Mouse (Mus musculus): Measurements from ENCODE around the gene Gstm4. TPM values are rescaled to one million over a fixed set of nuclear protein-coding genes. Genes with fewer than 3 reads are reported as not detected.
"Not testable (repeated sequence)": the region's sequence is repeated elsewhere in the genome, so short reads cannot be mapped to it uniquely, and the experiment has no call there.

The Gstm4 gene
- total RNA-seq, 2 experiments from 2014 or later, result 11.3 to 13.5 TPM

GRCm38 (mm10) chr3:108019226-108019625 is 25.5 kb downstream of the Gstm4 start:
- intact Hi-C loops (cut with DNase I), result loop anchor here (2.0 to 5.0 kb wide), 2 partner anchors 43 to 66 kb away; no protein-coding TSS in a partner anchor
- DNase-seq, result not testable (repeated sequence)

- DNase-seq, result no peak
- intact Hi-C loops (cut with DNase I), result loop anchor here (2.0 to 5.0 kb wide), 2 partner anchors 44 to 66 kb away; no protein-coding TSS in a partner anchor
These were observed 26.4 kb downstream of the Gstm4 start for GRCm38 (mm10) chr3:108018190-108018820.

GRCm38 (mm10) chr3:108017473-108018189 is 27.1 kb downstream of the Gstm4 start, which contains the start of gene Gstm1:
TSS of gene Gstm1 (minus strand) at chr3:108017973.
- DNase-seq, result peak; percentile 89 to 96
- intact Hi-C loops (cut with DNase I), result loop anchor here (2.0 to 5.0 kb wide), 2 partner anchors 45 to 65 kb away; no protein-coding TSS in a partner anchor

- intact Hi-C loops (cut with DNase I), result loop anchor here (5.0 kb wide), 1 partner anchor 46 kb away; no protein-coding TSS in a partner anchor
- not testable (repeated sequence) for DNase-seq
These were observed 28.2 kb downstream of the Gstm4 start for GRCm38 (mm10) chr3:108016468-108016867.

- intact Hi-C loops (cut with DNase I), result loop anchor here (5.0 kb wide), 1 partner anchor 47 kb away; no protein-coding TSS in a partner anchor
- DNase-seq, result no peak
These were observed 29.7 kb downstream of the Gstm4 start for GRCm38 (mm10) chr3:108014974-108015346.

GRCm38 (mm10) chr3:108014098-108014973 is 30.4 kb downstream of the Gstm4 start:
- intact Hi-C loops (cut with DNase I), result no loop called here

GRCm38 (mm10) chr3:108013331-108013871 is 31.3 kb downstream of the Gstm4 start:
- peak; percentile 51 to 53 for DNase-seq
- intact Hi-C loops (cut with DNase I), result no loop called here

More at GRCm38 (mm10) chr3:108014098-108014973, 30.4 kb downstream of the Gstm4 start:
- no peak for DNase-seq

GRCm38 (mm10) chr3:108011558-108011957 is 33.1 kb downstream of the Gstm4 start:
- DNase-seq, result no peak
- intact Hi-C loops (cut with DNase I), result no loop called here

GRCm38 (mm10) chr3:108010286-108010685 is 34.4 kb downstream of the Gstm4 start:
- intact Hi-C loops (cut with DNase I), result no loop called here
- DNase-seq, result no peak

- no peak for DNase-seq
These were observed 42.7 kb downstream of the Gstm4 start for GRCm38 (mm10) chr3:108002021-108002420.

GRCm38 (mm10) chr3:107999491-107999890 is 45.2 kb downstream of the Gstm4 start:
- intact Hi-C loops (cut with DNase I), result no loop called here
- no peak for DNase-seq

More at GRCm38 (mm10) chr3:108002021-108002420, 42.7 kb downstream of the Gstm4 start:
- intact Hi-C loops (cut with DNase I), result no loop called here

- intact Hi-C loops (cut with DNase I), result no loop called here
- DNase-seq, result no peak
These were observed 46.1 kb downstream of the Gstm4 start for GRCm38 (mm10) chr3:107998591-107998990.

- no peak for DNase-seq
- intact Hi-C loops (cut with DNase I), result no loop called here
These were observed 48.1 kb downstream of the Gstm4 start for GRCm38 (mm10) chr3:107996576-107996975.

- DNase-seq; intact Hi-C loops (cut with DNase I): not testable (repeated sequence)
These were observed 48.7 kb downstream of the Gstm4 start for GRCm38 (mm10) chr3:107995974-107996373.

Other genes starting within 250 kb of the Gstm4 start
- not detected for gene Eps8l3, start 167.7 kb downstream of the Gstm4 start, total RNA-seq (2021)
- gene Gstm5, start 149.1 kb downstream of the Gstm4 start, total RNA-seq (2021), result 10 to 100 TPM; 66.3 to 72.8 TPM
- gene Gstm7, start 113.1 kb downstream of the Gstm4 start, total RNA-seq (2021), result 10 to 100 TPM in 1 of 2 experiments, 1 to 10 TPM in 1; 6.3 to 15.8 TPM
- gene Gstm6, start 101.1 kb downstream of the Gstm4 start, total RNA-seq (2021), result under 1 TPM; 0.22 to 0.61 TPM
- not detected for gene Gstm3, start 75.6 kb downstream of the Gstm4 start, total RNA-seq (2021)
- 100 to 1,000 TPM in 1 of 2 experiments, 10 to 100 TPM in 1; 51.9 to 103 TPM for gene Gstm2, start 58.4 kb downstream of the Gstm4 start, total RNA-seq (2021)
- 100 to 1,000 TPM; 138 to 202 TPM for gene Gstm1, start 26.9 kb downstream of the Gstm4 start, total RNA-seq (2021)
- 1 to 10 TPM; 3.8 TPM for gene Ampd2, start 41.8 kb upstream of the Gstm4 start, total RNA-seq (2021)
- under 1 TPM; 0.25 to 0.28 TPM for gene Gnat2, start 47.9 kb upstream of the Gstm4 start, total RNA-seq (2021)
- gene Gnai3, start 101.3 kb upstream of the Gstm4 start, total RNA-seq (2021), result 10 to 100 TPM in 1 of 2 experiments, 1 to 10 TPM in 1; 9.7 to 11.3 TPM
- not detected for gene Gpr61, start 110.0 kb upstream of the Gstm4 start, total RNA-seq (2021)
- gene Amigo1, start 141.4 kb upstream of the Gstm4 start, total RNA-seq (2021), result 10 to 100 TPM; 23.3 to 27.5 TPM
- gene Cyb561d1, start 156.3 kb upstream of the Gstm4 start, total RNA-seq (2021), result 1 to 10 TPM; 2.5 to 3.1 TPM
- 1 to 10 TPM; 5.7 to 6.1 TPM for gene Atxn7l2, start 166.0 kb upstream of the Gstm4 start, total RNA-seq (2021)
- gene Sypl2, start 181.8 kb upstream of the Gstm4 start, total RNA-seq (2021), result 100 to 1,000 TPM; 479 to 547 TPM
- 10 to 100 TPM; 43.6 to 48.1 TPM for gene Psma5, start 212.0 kb upstream of the Gstm4 start, total RNA-seq (2021)
- 10 to 100 TPM; 36.7 to 37.8 TPM for gene Sort1, start 239.2 kb upstream of the Gstm4 start, total RNA-seq (2021)